Mouse (Mus musculus) hindbrain, embryonic 15.5 days (tissue): Measurements from ENCODE around the gene Car9. TPM values are rescaled to one million over a fixed set of nuclear protein-coding genes. Genes with fewer than 3 reads are reported as not detected.
"Not testable (repeated sequence)": the region's sequence is repeated elsewhere in the genome, so short reads cannot be mapped to it uniquely, and the experiment has no call there.

Experiments used
- ATAC-seq: fragments of 200-750 bp; cut with Nextera tagmentation; 2 replicates; pipeline ENCODE4 v1.8.0; 2017; ENCODE audit warnings: low read depth, moderate number of reproducible peaks, moderate TSS enrichment; ENCODE audit not compliant: low FRiP score
- H3K27ac ChIP-seq: fragments of 300-500 bp; sonication (generic); replicated peaks from 2 replicates; pipeline ENCODE4 v1.5.1; 2015; ENCODE audit warnings: mild to moderate bottlenecking, inconsistent platforms
- H3K27me3 ChIP-seq: fragments of 300-500 bp; sonication (generic); 2 replicates; pipeline ENCODE4 v1.6.1; 2015; ENCODE audit warnings: control low read depth, inconsistent platforms
- H3K36me3 ChIP-seq: fragments of 300-500 bp; sonication (generic); 2 replicates; pipeline ENCODE4 v1.6.1; 2015; ENCODE audit warnings: control low read depth, inconsistent platforms
- H3K4me1 ChIP-seq: fragments of 300-500 bp; sonication (generic); replicated peaks from 2 replicates; pipeline ENCODE4 v1.6.1; 2015; ENCODE audit warnings: control low read depth, inconsistent platforms
- H3K4me2 ChIP-seq: fragments of 300-500 bp; sonication (generic); 2 replicates; pipeline ENCODE4 v1.6.1; 2015; ENCODE audit warnings: moderate library complexity, mild to moderate bottlenecking, inconsistent platforms
- H3K4me3 ChIP-seq: fragments of 300-500 bp; sonication (generic); 2 replicates; pipeline ENCODE4 v1.5.1; 2015; ENCODE audit warnings: mild to moderate bottlenecking, inconsistent platforms
- H3K9ac ChIP-seq: fragments of 300-500 bp; sonication (generic); 2 replicates; pipeline ENCODE4 v1.6.1; 2015; ENCODE audit warnings: inconsistent platforms
- H3K9me3 ChIP-seq: fragments of 300-500 bp; sonication (generic); 2 replicates; pipeline ENCODE4 v1.6.1; 2016; ENCODE audit warnings: control low read depth, inconsistent platforms
- WGBS: fragments of 180-500 bp; shearing (Covaris S2); methylation state at CpG from one replicate; pipeline ENCODE4 v1.1.7; 2015; 5-methylcytosine and 5-hydroxymethylcytosine counted together
- polyA plus RNA-seq: library from polyadenylated mRNA; unstranded; fragments of >200 nt; fragmentation: Nextera tagmentation; extraction: Ambion mirVana; gene quantifications from 2 replicates; pipeline ENCODE4 v1.2.1, GENCODE M21; 2015

Car9 gene
- polyA plus RNA-seq, 1 experiment from 2014 or later: 0.27 TPM

- H3K9me3 ChIP-seq: no peaks in the 10 kb centered on the region
- WGBS: 90% methylated on average over 5 of the region's 5 CpGs
- no peak overlapping the region for H3K4me3 ChIP-seq
- ATAC-seq: no peak
- no peaks in the 10 kb centered on the region for H3K27me3 ChIP-seq
- H3K4me2 ChIP-seq: no peak overlapping the region
- 0 out of 2 replicates have a peak, but pooled peaks cover 3% of the 10 kb centered on the region for H3K4me1 ChIP-seq
- H3K9ac ChIP-seq: no peak overlapping the region
- no peak overlapping the region for H3K27ac ChIP-seq
- H3K36me3 ChIP-seq: no peaks in the 10 kb centered on the region
These were observed 25.8 kb upstream of the Car9 start for GRCm38 (mm10) chr4:43480985-43481384.

- Histone ChIP-seq H3K36me3 (no peaks in the 10 kb centered on the region), H3K9ac (no peak overlapping the region), H3K27me3 (no peaks in the 10 kb centered on the region), H3K4me3 (no peak overlapping the region), H3K4me2 (no peak overlapping the region), H3K9me3 (no peaks in the 10 kb centered on the region), H3K4me1 (0 out of 2 replicates have a peak, but pooled peaks cover 3% of the 10 kb centered on the region), H3K27ac (no peak overlapping the region)
- ATAC-seq: no peak
- 81% methylated on average over 7 of the region's 7 CpGs for WGBS
These were observed 24.8 kb upstream of the Car9 start for GRCm38 (mm10) chr4:43481894-43482456.

- Histone ChIP-seq H3K4me3 (no peak overlapping the region), H3K9me3 (no peaks in the 10 kb centered on the region), H3K27me3 (no peaks in the 10 kb centered on the region), H3K36me3 (no peaks in the 10 kb centered on the region), H3K4me1 (0 out of 2 replicates have a peak, but pooled peaks cover 3% of the 10 kb centered on the region), H3K4me2 (no peak overlapping the region), H3K9ac (no peak overlapping the region), H3K27ac (no peak overlapping the region)
- no peak for ATAC-seq
- 75% methylated on average over 10 of the region's 10 CpGs for WGBS
These were observed 24.2 kb upstream of the Car9 start for GRCm38 (mm10) chr4:43482591-43482990.

GRCm38 (mm10) chr4:43483535-43484091, 23.2 kb upstream of the Car9 start, which contains the start of gene Sit1:
Gene Sit1 (minus strand): TSS chr4:43483734.
- ATAC-seq: no peak
- H3K9ac ChIP-seq: no peak within 1 kb of the TSS
- no peaks in the 10 kb centered on the region for H3K27me3 ChIP-seq
- H3K36me3 ChIP-seq: no peaks in the 10 kb centered on the region
- H3K27ac ChIP-seq: no peak within 1 kb of the TSS
- no peak within 1 kb of the TSS for H3K4me2 ChIP-seq
- WGBS: 66% methylated on average over 12 of the region's 12 CpGs
- no peaks in the 10 kb centered on the region for H3K4me1 ChIP-seq
- H3K9me3 ChIP-seq: no peaks in the 10 kb centered on the region
- no peak within 1 kb of the TSS for H3K4me3 ChIP-seq

GRCm38 (mm10) chr4:43485666-43486065, 21.1 kb upstream of the Car9 start:
- not testable (repeated sequence) for H3K9ac ChIP-seq, H3K9me3 ChIP-seq, H3K36me3 ChIP-seq, H3K27ac ChIP-seq, H3K4me1 ChIP-seq, ATAC-seq, H3K27me3 ChIP-seq, H3K4me3 ChIP-seq, H3K4me2 ChIP-seq
- WGBS: 88% methylated on average over 5 of the region's 5 CpGs

- no peak for ATAC-seq
- Histone ChIP-seq H3K36me3 (no peaks in the 10 kb centered on the region), H3K4me2 (no peak overlapping the region), H3K27me3 (no peaks in the 10 kb centered on the region), H3K4me1 (peaks cover 8% of the 10 kb centered on the region), H3K9ac (no peak overlapping the region), H3K4me3 (no peak overlapping the region), H3K27ac (no peak overlapping the region), H3K9me3 (no peaks in the 10 kb centered on the region)
- WGBS: 96% methylated on average over 3 of the region's 3 CpGs
These were observed 17.2 kb upstream of the Car9 start for GRCm38 (mm10) chr4:43489611-43490010.

- no peak overlapping the region for H3K4me3 ChIP-seq
- H3K9me3 ChIP-seq: no peaks in the 10 kb centered on the region
- WGBS: 81% methylated on average over 5 of the region's 5 CpGs
- H3K27me3 ChIP-seq: no peaks in the 10 kb centered on the region
- no peak overlapping the region for H3K27ac ChIP-seq
- H3K4me1 ChIP-seq: peaks cover 16% of the 10 kb centered on the region
- H3K36me3 ChIP-seq: no peaks in the 10 kb centered on the region
- H3K9ac ChIP-seq: no peak overlapping the region
- H3K4me2 ChIP-seq: no peak overlapping the region
- ATAC-seq: no peak
These were observed 16.0 kb upstream of the Car9 start for GRCm38 (mm10) chr4:43490801-43491200.

- no peak for ATAC-seq
- Histone ChIP-seq H3K36me3 (0 out of 2 replicates have a peak, but pooled peaks cover 6% of the 10 kb centered on the region), H3K4me2 (peak overlapping the region; percentile 71), H3K27me3 (no peaks in the 10 kb centered on the region), H3K9ac (no peak overlapping the region), H3K9me3 (no peaks in the 10 kb centered on the region), H3K27ac (peak overlapping the region; percentile 94), H3K4me1 (peaks cover 16% of the 10 kb centered on the region), H3K4me3 (peak overlapping the region; percentile 81)
- WGBS: 38% methylated on average over 12 of the region's 12 CpGs
These were observed 14.5 kb upstream of the Car9 start for GRCm38 (mm10) chr4:43492101-43492820.

- Histone ChIP-seq H3K36me3 (0 out of 2 replicates have a peak, but pooled peaks cover 6% of the 10 kb centered on the region), H3K27ac (peak within 1 kb of the TSS; percentile 94), H3K4me3 (peak within 1 kb of the TSS; percentile 81), H3K9ac (peak within 1 kb of the TSS; percentile 92), H3K4me2 (peak within 1 kb of the TSS; percentile 71), H3K9me3 (no peaks in the 10 kb centered on the region), H3K4me1 (peaks cover 16% of the 10 kb centered on the region), H3K27me3 (no peaks in the 10 kb centered on the region)
- ATAC-seq: peak; percentile 98
- under 1% methylated on average over 25 of the region's 25 CpGs for WGBS
These were observed 14.0 kb upstream of the Car9 start, which contains the start of gene Ccdc107 for GRCm38 (mm10) chr4:43492821-43493185. Gene Ccdc107 (plus strand): TSS chr4:43492900.

GRCm38 (mm10) chr4:43493186-43493845, 13.4 kb upstream of the Car9 start:
- Histone ChIP-seq H3K4me2 (peak overlapping the region; percentile 71), H3K27me3 (no peaks in the 10 kb centered on the region), H3K4me1 (peaks cover 16% of the 10 kb centered on the region), H3K9me3 (no peaks in the 10 kb centered on the region), H3K36me3 (0 out of 2 replicates have a peak, but pooled peaks cover 6% of the 10 kb centered on the region), H3K27ac (peak overlapping the region; percentile 94), H3K4me3 (peak overlapping the region; percentile 81), H3K9ac (peak overlapping the region; percentile 92)
- WGBS: under 1% methylated on average over 47 of the region's 47 CpGs
- peak; percentile 90 for ATAC-seq

GRCm38 (mm10) chr4:43493846-43494240, 12.9 kb upstream of the Car9 start:
- ATAC-seq: no peak
- no peaks in the 10 kb centered on the region for H3K9me3 ChIP-seq
- peaks cover 17% of the 10 kb centered on the region for H3K4me1 ChIP-seq
- peak overlapping the region; percentile 92 for H3K9ac ChIP-seq
- H3K36me3 ChIP-seq: 0 out of 2 replicates have a peak, but pooled peaks cover 6% of the 10 kb centered on the region
- peak overlapping the region; percentile 94 for H3K27ac ChIP-seq
- H3K4me2 ChIP-seq: peak overlapping the region; percentile 71
- H3K27me3 ChIP-seq: no peaks in the 10 kb centered on the region
- peak overlapping the region; percentile 81 for H3K4me3 ChIP-seq
- 1% methylated on average over 9 of the region's 9 CpGs for WGBS

- ATAC-seq: no peak
- WGBS: 68% methylated on average over 6 of the region's 6 CpGs
These were observed 10.2 kb upstream of the Car9 start for GRCm38 (mm10) chr4:43496587-43496986.

More at GRCm38 (mm10) chr4:43496587-43496986, 10.2 kb upstream of the Car9 start:
- Histone ChIP-seq H3K4me2 (no peak overlapping the region), H3K4me3 (no peak overlapping the region), H3K27me3 (no peaks in the 10 kb centered on the region), H3K9me3 (no peaks in the 10 kb centered on the region), H3K4me1 (peaks cover 25% of the 10 kb centered on the region), H3K9ac (no peak overlapping the region), H3K36me3 (0 out of 2 replicates have a peak, but pooled peaks cover 6% of the 10 kb centered on the region), H3K27ac (no peak overlapping the region)
